Mouse (Mus musculus) CH12.LX (cell line): ENCODE results near the gene S100pbp. TPM values are rescaled to one million over a fixed set of nuclear protein-coding genes. Genes with fewer than 3 reads are reported as not detected.

ENCODE experiments used
- DNase-seq: peaks from one replicate; pipeline ENCODE4 v3.0.0-alpha.2; 2013; ENCODE audit errors: extremely low read depth
- H3K27ac ChIP-seq: 2 replicates; pipeline ENCODE4 v1.5.1; 2012; ENCODE audit warnings: low read depth, mild to moderate bottlenecking, control low read depth, moderate library complexity; ENCODE audit not compliant: insufficient read depth
- H3K27me3 ChIP-seq: replicated peaks from 2 replicates; pipeline ENCODE3; 2012; ENCODE audit warnings: inconsistent platforms
- H3K36me3 ChIP-seq, 2 experiments: replicated peaks in 1 of 2; 2 replicates each; pipeline versions ENCODE3 to v1.6.1; 2012; ENCODE audit warnings: inconsistent platforms in 1 of 2, low read length in 1 of 2, mild to moderate bottlenecking in 1 of 2, mixed read lengths in 1 of 2, moderate library complexity in 1 of 2; ENCODE audit not compliant: control insufficient read depth in 1 of 2, insufficient read depth in 1 of 2
- H3K4me1 ChIP-seq, 2 experiments: 2 replicates each; pipeline ENCODE4 v1.6.1; 2012; ENCODE audit warnings: inconsistent platforms in 1 of 2, moderate library complexity in 1 of 2; ENCODE audit not compliant: insufficient read depth in 2 of 2, control insufficient read depth in 1 of 2
- H3K4me2 ChIP-seq: 2 replicates; pipeline ENCODE4 v1.6.1; 2012; ENCODE audit warnings: low read depth, mild to moderate bottlenecking, control low read depth; ENCODE audit not compliant: poor library complexity, insufficient read depth, severe bottlenecking
- H3K4me3 ChIP-seq, 3 experiments: fragments of 150-350 bp in 1 of 3; sonication (generic) in 1 of 3; replicated peaks in 1 of 3; 2 replicates each; pipeline versions ENCODE3 to v1.5.1; 2011 to 2012; ENCODE audit warnings: low read depth in 2 of 3, low read length in 2 of 3, mild to moderate bottlenecking in 2 of 3, moderate library complexity in 2 of 3, control low read depth in 1 of 3, improper control_type of control experiment in 1 of 3, inconsistent platforms in 1 of 3, mixed read lengths in 1 of 3; ENCODE audit not compliant: poor library complexity in 1 of 3
- H3K79me2 ChIP-seq: replicated peaks from 2 replicates; pipeline ENCODE4 v1.6.1; 2012; ENCODE audit warnings: mild to moderate bottlenecking, moderate library complexity; ENCODE audit not compliant: control insufficient read depth, poor library complexity, insufficient read depth, severe bottlenecking; ENCODE audit errors: extremely low read depth
- H3K9ac ChIP-seq: 2 replicates; pipeline ENCODE4 v1.6.1; 2012; ENCODE audit warnings: low read depth, mild to moderate bottlenecking, control low read depth, moderate library complexity; ENCODE audit not compliant: insufficient read depth
- H3K9me3 ChIP-seq: replicated peaks from 2 replicates; pipeline ENCODE3; 2012; ENCODE audit warnings: low read length, inconsistent platforms, mixed read lengths
- CHD2 ChIP-seq: IDR thresholded peaks from 2 replicates; pipeline ENCODE4 v1.6.1; 2011; ENCODE audit warnings: low read length, improper control_type of control experiment
- CTCF ChIP-seq, 2 experiments: IDR thresholded peaks in 1 of 2; conservative IDR thresholded peaks in 1 of 2; 2 replicates each; pipeline ENCODE4 v1.5.1; 2011 to 2012; ENCODE audit warnings: low read depth in 2 of 2, low read length in 2 of 2, improper control_type of control experiment in 1 of 2, inconsistent platforms in 1 of 2, mild to moderate bottlenecking in 1 of 2, moderate library complexity in 1 of 2
- ELF1 ChIP-seq: IDR thresholded peaks from 2 replicates; pipeline ENCODE4 v1.6.1; 2014; ENCODE audit warnings: low read depth, mild to moderate bottlenecking, inconsistent platforms, low read length, improper control_type of control experiment
- EP300 ChIP-seq: IDR thresholded peaks from 2 replicates; pipeline ENCODE4 v1.6.1; 2011; ENCODE audit warnings: low read length, improper control_type of control experiment
- GABPA ChIP-seq: IDR thresholded peaks from 2 replicates; pipeline ENCODE4 v1.6.1; 2012; ENCODE audit warnings: low read depth, low read length, improper control_type of control experiment, inconsistent platforms; ENCODE audit not compliant: insufficient replicate concordance
- HCFC1 ChIP-seq: IDR thresholded peaks from 2 replicates; pipeline ENCODE4 v1.6.1; 2012; ENCODE audit warnings: low read depth, mild to moderate bottlenecking, inconsistent platforms, low read length, improper control_type of control experiment
- JUN ChIP-seq: IDR thresholded peaks from 2 replicates; pipeline ENCODE4 v1.6.1; 2011; ENCODE audit warnings: low read depth, mild to moderate bottlenecking, low read length, improper control_type of control experiment, moderate library complexity; ENCODE audit not compliant: insufficient read depth
- JUND ChIP-seq: conservative IDR thresholded peaks from 2 replicates; pipeline ENCODE4 v1.6.1; 2011; ENCODE audit warnings: low read depth, low read length, improper control_type of control experiment
- MAFK ChIP-seq: IDR thresholded peaks from 2 replicates; pipeline ENCODE4 v1.6.1; 2011; ENCODE audit warnings: low read length, improper control_type of control experiment; ENCODE audit not compliant: insufficient replicate concordance
- MAZ ChIP-seq: IDR thresholded peaks from 2 replicates; pipeline ENCODE4 v1.6.1; 2012; ENCODE audit warnings: low read depth, mild to moderate bottlenecking, inconsistent platforms, low read length, improper control_type of control experiment, moderate library complexity
- MXI1 ChIP-seq: IDR thresholded peaks from 2 replicates; pipeline ENCODE4 v1.6.1; 2011; ENCODE audit warnings: mild to moderate bottlenecking, low read depth, low read length, improper control_type of control experiment
- MYC ChIP-seq: IDR thresholded peaks from 2 replicates; pipeline ENCODE4 v1.6.1; 2011; ENCODE audit warnings: low read depth, mild to moderate bottlenecking, improper control_type of control experiment, low read length
- NELFE ChIP-seq: IDR thresholded peaks from 2 replicates; pipeline ENCODE4 v1.6.1; 2011; ENCODE audit warnings: low read depth, low read length, improper control_type of control experiment
- NRF1 ChIP-seq: IDR thresholded peaks from 2 replicates; pipeline ENCODE4 v1.6.1; 2014; ENCODE audit warnings: low read depth, mild to moderate bottlenecking, inconsistent platforms, low read length, improper control_type of control experiment, moderate library complexity
- POLR2AphosphoS2 ChIP-seq: IDR thresholded peaks from 2 replicates; pipeline ENCODE4 v1.6.1; 2011; ENCODE audit warnings: low read depth, low read length, improper control_type of control experiment
- RAD21 ChIP-seq: IDR thresholded peaks from 2 replicates; pipeline ENCODE4 v1.6.1; 2011; ENCODE audit warnings: low read depth, mild to moderate bottlenecking, low read length, improper control_type of control experiment, moderate library complexity
- RCOR1 ChIP-seq: conservative IDR thresholded peaks from 2 replicates; pipeline ENCODE4 v1.6.1; 2012; ENCODE audit warnings: low read depth, mild to moderate bottlenecking, inconsistent platforms, low read length, improper control_type of control experiment
- SIN3A ChIP-seq: IDR thresholded peaks from 2 replicates; pipeline ENCODE4 v1.6.1; 2012; ENCODE audit warnings: low read length, improper control_type of control experiment, inconsistent platforms
- SMC3 ChIP-seq: IDR thresholded peaks from 2 replicates; pipeline ENCODE4 v1.6.1; 2011; ENCODE audit warnings: low read depth, low read length, improper control_type of control experiment
- UBTF ChIP-seq: IDR thresholded peaks from 2 replicates; pipeline ENCODE4 v1.6.1; 2012; ENCODE audit warnings: low read depth, mild to moderate bottlenecking, inconsistent platforms, low read length, improper control_type of control experiment, moderate library complexity
- USF2 ChIP-seq: conservative IDR thresholded peaks from 2 replicates; pipeline ENCODE4 v1.6.1; 2011; ENCODE audit warnings: low read depth, low read length, improper control_type of control experiment
- ZC3H11A ChIP-seq: IDR thresholded peaks from 2 replicates; pipeline ENCODE4 v1.6.1; 2012; ENCODE audit warnings: low read depth, mild to moderate bottlenecking, inconsistent platforms, low read length, improper control_type of control experiment
- ZKSCAN1 ChIP-seq: IDR thresholded peaks from 2 replicates; pipeline ENCODE4 v1.6.1; 2012; ENCODE audit warnings: low read depth, inconsistent platforms, low read length, improper control_type of control experiment, borderline replicate concordance
- ZMIZ1 ChIP-seq: IDR thresholded peaks from 2 replicates; pipeline ENCODE4 v1.6.1; 2012; ENCODE audit warnings: low read depth, mild to moderate bottlenecking, inconsistent platforms, low read length, improper control_type of control experiment
- ZNF384 ChIP-seq: IDR thresholded peaks from 2 replicates; pipeline ENCODE4 v1.6.1; 2012; ENCODE audit warnings: low read depth, low read length, improper control_type of control experiment, inconsistent platforms
- dilution Hi-C: fragments of 300-500 bp; cut with MboI; formaldehyde crosslinking; loops from 2 replicates; pipeline ENCODE4 v1.14.3; 2020; ENCODE audit warnings: low sequenced_read_pairs; ENCODE audit not compliant: extremely low pct_unique_long_range_greater_than_20kb, extremely low pct_ligation_motif_present
- in situ Hi-C: fragments of 300-500 bp; cut with MboI; formaldehyde crosslinking; loops from 3 replicates; pipeline ENCODE4 v1.14.3; 2019; ENCODE audit warnings: low sequenced_read_pairs, low pct_ligation_motif_present, low pct_unique_long_range_greater_than_20kb, mixed read lengths
- polyA plus RNA-seq: library from polyadenylated mRNA; unstranded; fragments of >175 nt; gene quantifications from 2 replicates; pipeline ENCODE4 v1.2.1, GENCODE M21; 2012; ENCODE audit warnings: low read depth; ENCODE audit not compliant: insufficient read length
- total RNA-seq, 2 experiments: library from RNA; depleted of rRNA; stranded (reverse); fragments of 300-350 nt in 1 of 2; fragments of >200 nt in 1 of 2; gene quantifications; 2 replicates each; pipeline ENCODE4 v1.2.3; 2012 to 2014

The S100pbp gene
- total and polyA plus RNA-seq, 3 experiments, result 22.5 to 43.6 (median 43.6) TPM

GRCm38 (mm10) chr4:129134799-129135585 lies 54.5 kb downstream of the S100pbp start:
- Histone ChIP-seq H3K9me3 (no peaks in the 10 kb centered on the region), H3K36me3 (peaks cover 0 to 4% of the 10 kb centered on the region in 2 experiments), H3K9ac (no peak overlapping the region), H3K4me2 (no peak overlapping the region), H3K79me2 (no peaks in the 10 kb centered on the region), H3K4me3 (no peak overlapping the region)
- TF ChIP-seq MYC, result no peak
- no peak for TF ChIP-seq ZC3H11A
- no peak for TF ChIP-seq MAFK
- TF ChIP-seq ZKSCAN1, result no peak
- no peak for TF ChIP-seq JUN
- TF ChIP-seq SMC3, result peak; percentile 69
- peak; percentile 71 to 77 for TF ChIP-seq CTCF (conservative IDR thresholded peaks at IDR 0.05 in 1 of 2, IDR thresholded peaks at IDR 0.05 in 1 of 2; ENCODE audit: low read depth in 2 of 2, low read length in 2 of 2)
- TF ChIP-seq MAZ, result 0 out of 2 replicates have a peak, but pooled peaks have one; percentile 35
- no peak for TF ChIP-seq MXI1
- TF ChIP-seq RCOR1, result no peak
- no peak for TF ChIP-seq ZMIZ1
- TF ChIP-seq NRF1, result no peak
- TF ChIP-seq CHD2, result no peak
- no peak for TF ChIP-seq UBTF
- no peak for TF ChIP-seq JUND
- TF ChIP-seq RAD21, result peak; percentile 42
- TF ChIP-seq USF2, result no peak
- no peak for TF ChIP-seq GABPA
- TF ChIP-seq, all 38 proteins: peak for 4
- Histone ChIP-seq H3K27ac (no peak overlapping the region), H3K27me3 (peaks cover 31% of the 10 kb centered on the region), H3K4me1 (peaks cover 16 to 48% of the 10 kb centered on the region in 2 experiments)
- dilution Hi-C loops (no loop called here), in situ Hi-C loops (loop anchor here (10.0 kb wide), 2 partner anchors 50 to 320 kb away; partner anchors contain the start of genes S100pbp and Yars)
- peak; percentile 60 for DNase-seq

DNA sequence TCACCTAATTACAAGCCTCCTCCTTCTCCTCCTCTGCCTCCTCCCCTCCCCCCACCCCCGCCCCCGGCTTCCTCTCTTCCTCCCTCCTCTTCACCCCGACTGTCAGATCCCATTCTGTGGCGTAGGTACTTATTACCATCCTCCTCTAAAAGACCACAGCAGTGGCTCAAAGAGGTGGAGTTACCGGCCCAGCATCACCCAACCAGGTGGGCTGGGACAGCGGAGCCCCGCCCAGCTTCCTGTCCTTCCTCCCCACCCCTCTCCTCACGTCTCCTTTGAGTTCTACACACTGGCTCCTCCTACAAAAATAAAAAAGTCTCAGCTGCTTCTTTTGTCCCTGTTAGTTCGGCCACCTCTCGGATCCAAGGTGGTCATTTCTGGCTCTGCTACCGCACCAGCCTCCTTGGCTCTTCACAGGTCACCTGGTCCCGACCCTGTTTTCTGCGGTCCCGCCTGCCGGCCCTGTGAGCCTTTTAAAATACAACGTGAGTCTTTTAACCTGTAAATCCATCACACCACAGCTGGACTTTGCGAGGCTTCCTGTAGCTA lies 58.7 kb downstream of the S100pbp start:
- H3K27ac ChIP-seq, result no peak overlapping the region
- peak overlapping the region; percentile 47; the same call in 1 of the 2 replicates for H3K9ac ChIP-seq
- no peaks in the 10 kb centered on the region for H3K9me3 ChIP-seq
- DNase-seq, result peak; percentile 92
- dilution Hi-C loops, result no loop called here
- H3K36me3 ChIP-seq, result no peaks in the 10 kb centered on the region
- TF ChIP-seq JUND (no peak), JUN (no peak), EP300 (0 out of 2 replicates have a peak, but pooled peaks have one; percentile 8), SIN3A (0 out of 2 replicates have a peak, but pooled peaks have one; percentile 58), ELF1 (peak; percentile 44; the same call in 1 of the 2 replicates), ZNF384 (peak; percentile 69), HCFC1 (0 out of 2 replicates have a peak, but pooled peaks have one; percentile 14), MYC (no peak), MAFK (no peak), NELFE (peak; percentile 58; the same call in 1 of the 2 replicates), USF2 (no peak), POLR2AphosphoS2 (no peak)
- TF ChIP-seq, all 38 proteins: peak for 6
- in situ Hi-C loops, result loop anchor here (10.0 kb wide), 2 partner anchors 54 to 324 kb away; partner anchors contain the start of genes S100pbp and Yars
- peaks cover 46% of the 10 kb centered on the region for H3K27me3 ChIP-seq
- peaks cover 12 to 31% of the 10 kb centered on the region in 2 experiments; a peak in 3 of 4 replicates for H3K4me1 ChIP-seq
- peak overlapping the region; percentile 22 to 52 (median 47) for H3K4me3 ChIP-seq
- H3K4me2 ChIP-seq, result peak overlapping the region; percentile 55
- no peaks in the 10 kb centered on the region for H3K79me2 ChIP-seq
